Mouse (Mus musculus): ENCODE measurements around the gene Npr3. TPM values are rescaled to one million over a fixed set of nuclear protein-coding genes. Genes with fewer than 3 reads are reported as not detected.

Npr3 gene
- total RNA-seq (2021) = 10 to 100 TPM; 10.4 to 12.2 TPM

GRCm38 (mm10) chr15:11906571-11907531 lies at the start of gene Npr3:
TSS of gene Npr3 (minus strand) at chr15:11907287.
- DNase-seq (ENCODE audit: extremely low spot score in 1 of 2, low spot score in 2 of 2) = peak in 1 of 2 experiments; percentile 50
- intact Hi-C loops (cut with DNase I) = loop anchor here (2.0 to 5.0 kb wide), 3 partner anchors 154 to 500 kb away; no protein-coding TSS in a partner anchor

- intact Hi-C loops (cut with DNase I) = no loop called here
- no peak for DNase-seq (ENCODE audit: extremely low spot score in 1 of 2, low spot score in 2 of 2)
Observed at GRCm38 (mm10) chr15:11956129-11956528, 49.0 kb upstream of the Npr3 start.

- no peak for DNase-seq (ENCODE audit: extremely low spot score in 1 of 2, low spot score in 2 of 2)
- intact Hi-C loops (cut with DNase I) = no loop called here
Observed at GRCm38 (mm10) chr15:11954190-11954589, 47.1 kb upstream of the Npr3 start.

- intact Hi-C loops (cut with DNase I) = no loop called here
- DNase-seq (ENCODE audit: extremely low spot score in 1 of 2, low spot score in 2 of 2) = no peak
Observed at GRCm38 (mm10) chr15:11952159-11952558, 45.1 kb upstream of the Npr3 start.

GRCm38 (mm10) chr15:11951181-11951580 lies 44.1 kb upstream of the Npr3 start:
- no peak for DNase-seq (ENCODE audit: extremely low spot score in 1 of 2, low spot score in 2 of 2)
- intact Hi-C loops (cut with DNase I) = no loop called here

- DNase-seq (ENCODE audit: extremely low spot score in 1 of 2, low spot score in 2 of 2) = no peak
- intact Hi-C loops (cut with DNase I) = no loop called here
Observed at GRCm38 (mm10) chr15:11950144-11950543, 43.1 kb upstream of the Npr3 start.

- intact Hi-C loops (cut with DNase I) = no loop called here
- no peak for DNase-seq (ENCODE audit: extremely low spot score in 1 of 2, low spot score in 2 of 2)
Observed at GRCm38 (mm10) chr15:11949490-11949889, 42.4 kb upstream of the Npr3 start.

GRCm38 (mm10) chr15:11940855-11941254 lies 33.8 kb upstream of the Npr3 start:
- intact Hi-C loops (cut with DNase I) = no loop called here
- DNase-seq (ENCODE audit: extremely low spot score in 1 of 2, low spot score in 2 of 2) = no peak

- intact Hi-C loops (cut with DNase I) = no loop called here
- no peak for DNase-seq (ENCODE audit: extremely low spot score in 1 of 2, low spot score in 2 of 2)
Observed at GRCm38 (mm10) chr15:11927742-11928141, 20.7 kb upstream of the Npr3 start.

- no peak for DNase-seq (ENCODE audit: extremely low spot score in 1 of 2, low spot score in 2 of 2)
- intact Hi-C loops (cut with DNase I) = no loop called here
Observed at GRCm38 (mm10) chr15:11914101-11914500, 7.0 kb upstream of the Npr3 start.

GRCm38 (mm10) chr15:11909875-11910274 lies 2.8 kb upstream of the Npr3 start:
- intact Hi-C loops (cut with DNase I) = loop anchor here (5.0 kb wide), 2 partner anchors 318 to 503 kb away; no protein-coding TSS in a partner anchor
- DNase-seq (ENCODE audit: extremely low spot score in 1 of 2, low spot score in 2 of 2) = no peak

GRCm38 (mm10) chr15:11908166-11908565 lies 1.1 kb upstream of the Npr3 start:
- DNase-seq (ENCODE audit: extremely low spot score in 1 of 2, low spot score in 2 of 2) = no peak
- intact Hi-C loops (cut with DNase I) = loop anchor here (5.0 kb wide), 2 partner anchors 316 to 501 kb away; no protein-coding TSS in a partner anchor

- peak in 1 of 2 experiments; percentile 70 for DNase-seq (ENCODE audit: extremely low spot score in 1 of 2, low spot score in 2 of 2)
- intact Hi-C loops (cut with DNase I) = loop anchor here (2.0 to 5.0 kb wide), 3 partner anchors 153 to 499 kb away; no protein-coding TSS in a partner anchor
Observed at GRCm38 (mm10) chr15:11906021-11906570, 991 bp downstream of the Npr3 start.

GRCm38 (mm10) chr15:11904848-11905672 lies 2.0 kb downstream of the Npr3 start:
- intact Hi-C loops (cut with DNase I) = loop anchor here (5.0 kb wide), 2 partner anchors 313 to 498 kb away; no protein-coding TSS in a partner anchor
- DNase-seq (ENCODE audit: extremely low spot score in 1 of 2, low spot score in 2 of 2) = peak in 1 of 2 experiments; percentile 43

GRCm38 (mm10) chr15:11904043-11904847 lies 2.8 kb downstream of the Npr3 start:
- DNase-seq (ENCODE audit: extremely low spot score in 1 of 2, low spot score in 2 of 2) = peak in 1 of 2 experiments; percentile 57

GRCm38 (mm10) chr15:11903196-11904042 lies 3.7 kb downstream of the Npr3 start:
- intact Hi-C loops (cut with DNase I) = no loop called here
- DNase-seq (ENCODE audit: extremely low spot score in 1 of 2, low spot score in 2 of 2) = peak in 1 of 2 experiments; percentile 31

More at GRCm38 (mm10) chr15:11904043-11904847, 2.8 kb downstream of the Npr3 start:
- intact Hi-C loops (cut with DNase I) = no loop called here

- intact Hi-C loops (cut with DNase I) = no loop called here
Observed at GRCm38 (mm10) chr15:11897617-11898016, 9.5 kb downstream of the Npr3 start.

More at GRCm38 (mm10) chr15:11897617-11898016, 9.5 kb downstream of the Npr3 start:
- DNase-seq (ENCODE audit: extremely low spot score in 1 of 2, low spot score in 2 of 2) = no peak

Measured in left cerebral cortex, postnatal 10 days (tissue).